Mouse (Mus musculus) kidney, adult 9 months (tissue): ENCODE data around the gene Gm20538.

Source experiments
- DNase-seq: peaks from one replicate; pipeline ENCODE4 v3.0.0; 2022

Gene Gm20538

GRCm38 (mm10) chr19:44552731-44553130 lies at the start of gene Gm20538:
Gm20538 (minus strand) TSS chr19:44552831.
- no peak for DNase-seq

DNA sequence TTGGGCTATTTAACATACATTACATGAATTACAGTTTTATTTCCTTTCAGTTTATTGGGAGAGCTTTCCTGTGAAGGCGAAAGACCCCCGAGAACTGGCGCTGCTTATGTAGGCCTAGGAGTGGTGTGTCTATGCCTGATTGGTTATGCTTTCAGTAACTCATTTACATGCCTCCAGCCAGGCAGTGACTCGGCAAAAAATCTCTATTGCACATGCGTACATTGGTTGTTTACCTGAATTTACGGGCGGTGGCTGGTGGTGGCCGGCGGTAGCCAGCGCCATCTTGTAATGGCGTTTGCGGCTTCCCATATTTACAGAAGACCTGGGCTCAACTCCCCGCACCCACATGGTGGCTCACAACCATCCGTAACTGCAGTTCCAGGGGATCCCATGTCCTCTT lies 41.5 kb upstream of the Gm20538 start:
- no peak for DNase-seq

DNA sequence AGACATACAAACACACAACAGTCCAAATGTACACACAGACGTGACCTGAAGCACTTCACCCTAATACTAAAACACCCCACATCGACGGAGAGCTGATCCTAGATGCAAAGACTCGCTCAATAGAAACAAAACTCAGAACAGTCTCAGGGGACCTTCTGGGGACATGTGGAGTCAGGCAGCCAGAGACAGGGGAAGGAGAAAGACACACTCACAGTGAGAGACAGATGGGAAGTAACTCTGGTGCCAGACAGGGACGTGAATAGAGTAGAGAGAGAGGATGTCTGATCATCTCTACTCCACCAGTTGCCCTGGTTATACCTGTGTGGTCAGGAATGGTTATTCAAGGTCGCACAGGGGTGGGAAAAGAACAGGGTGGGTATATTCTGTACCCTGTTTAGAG lies 39.0 kb upstream of the Gm20538 start:
- no peak for DNase-seq

DNA sequence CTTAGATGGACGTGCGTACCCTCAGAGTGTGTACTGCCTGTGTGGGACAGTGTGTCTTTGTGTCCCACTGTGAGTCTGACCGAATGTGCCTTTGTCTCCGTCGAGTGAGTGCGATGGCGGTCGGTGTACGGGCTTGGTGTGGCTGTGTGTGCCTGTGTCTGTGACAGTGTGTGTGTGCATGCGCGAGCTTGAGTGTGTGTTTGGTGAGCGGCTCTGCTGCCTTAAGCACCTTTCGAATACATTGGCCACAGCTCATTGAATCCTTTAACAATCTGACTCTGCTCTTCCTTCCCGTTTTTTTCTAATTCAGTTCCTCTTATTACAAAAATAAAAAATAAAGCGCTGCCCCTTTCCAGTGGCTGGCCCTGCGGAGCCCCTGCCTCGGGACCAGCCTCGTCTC lies 38.4 kb upstream of the Gm20538 start:
- no peak for DNase-seq

- DNase-seq, result no peak
These were observed 37.1 kb upstream of the Gm20538 start for GRCm38 (mm10) chr19:44589591-44590223.

GRCm38 (mm10) chr19:44588036-44588435 lies 35.4 kb upstream of the Gm20538 start:
- no peak for DNase-seq

DNA sequence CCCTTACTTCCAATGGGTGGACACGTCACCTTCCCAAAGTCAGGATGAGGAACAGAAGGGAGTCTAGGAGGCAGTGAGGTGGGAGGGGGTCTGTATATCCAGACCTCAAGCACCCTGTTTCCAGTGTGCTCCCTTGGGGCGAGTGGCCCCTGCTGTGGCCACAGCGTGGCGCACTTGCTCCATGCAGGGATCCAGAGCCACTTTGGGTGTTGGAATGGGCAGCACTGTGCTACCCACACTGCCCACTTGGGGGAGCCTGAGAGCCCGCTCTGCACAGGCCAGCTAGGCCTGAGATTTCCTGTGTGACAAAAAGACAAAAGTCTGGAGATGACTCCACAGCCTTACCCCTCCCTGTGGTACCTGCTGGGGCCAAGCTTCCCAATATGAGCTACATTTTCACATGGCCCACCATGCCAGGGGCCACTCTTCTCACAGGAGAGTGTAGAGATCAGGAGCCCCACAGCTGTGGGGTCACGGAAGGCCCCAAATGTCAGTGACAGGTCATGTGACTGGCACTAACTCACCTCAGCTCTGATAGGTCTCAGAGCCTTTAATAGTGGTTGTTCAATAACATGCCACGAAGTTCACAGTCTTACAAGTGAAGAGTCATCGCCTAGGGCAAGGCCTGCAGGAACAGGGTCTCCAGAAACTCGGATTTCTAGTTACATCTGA lies 30.1 kb upstream of the Gm20538 start:
- peak; percentile 95 for DNase-seq

- no peak for DNase-seq
These were observed 29.5 kb upstream of the Gm20538 start for GRCm38 (mm10) chr19:44582103-44582502.

DNA sequence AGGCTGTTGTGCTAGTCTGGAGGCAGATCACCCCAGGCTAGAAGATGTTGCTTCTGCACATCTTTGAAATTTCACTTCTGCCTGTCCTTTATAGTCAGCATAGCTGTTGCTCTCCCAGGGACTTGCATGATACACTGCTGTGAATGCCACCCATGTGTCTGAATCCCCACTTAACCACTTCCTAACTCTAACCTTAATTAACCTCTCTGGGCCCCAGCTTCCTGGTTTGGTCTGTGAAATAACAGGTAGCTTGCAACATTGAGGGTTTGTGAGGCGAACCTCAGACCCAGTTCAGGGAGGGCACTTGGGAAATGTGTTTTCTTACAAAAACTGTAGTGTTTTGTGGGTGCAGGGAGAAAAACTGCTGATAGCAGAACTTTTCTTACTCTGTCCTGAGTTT lies 25.4 kb upstream of the Gm20538 start:
- DNase-seq, result no peak

GRCm38 (mm10) chr19:44576275-44576674 lies 23.6 kb upstream of the Gm20538 start:
- DNase-seq, result no peak

DNA sequence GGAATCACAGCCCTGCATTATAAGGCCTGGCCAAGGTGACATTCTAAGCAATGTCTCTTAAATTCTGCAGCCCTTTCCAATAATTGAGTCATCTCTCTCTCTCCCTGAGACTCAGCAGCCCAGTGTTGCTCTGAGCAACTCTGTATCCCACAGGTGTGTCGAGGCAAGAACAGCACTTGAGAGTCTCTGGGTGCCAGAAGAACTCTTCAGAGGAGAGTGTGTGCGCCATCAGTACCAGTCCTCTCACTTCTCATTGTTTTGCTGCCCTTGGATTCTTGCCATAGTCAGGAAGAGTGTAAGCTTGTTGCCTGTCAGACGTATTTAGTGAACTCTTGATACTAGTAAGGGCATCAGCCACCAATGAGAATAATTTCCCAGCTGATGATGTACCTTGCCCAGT lies 15.1 kb upstream of the Gm20538 start:
- DNase-seq, result peak; percentile 40

GRCm38 (mm10) chr19:44564006-44564405 lies 11.4 kb upstream of the Gm20538 start:
- DNase-seq, result no peak

- peak; percentile 98 for DNase-seq
These were observed 10.1 kb upstream of the Gm20538 start, which contains the start of gene Hif1an for GRCm38 (mm10) chr19:44562652-44563206. Hif1an (plus strand) TSS chr19:44562850.

DNA sequence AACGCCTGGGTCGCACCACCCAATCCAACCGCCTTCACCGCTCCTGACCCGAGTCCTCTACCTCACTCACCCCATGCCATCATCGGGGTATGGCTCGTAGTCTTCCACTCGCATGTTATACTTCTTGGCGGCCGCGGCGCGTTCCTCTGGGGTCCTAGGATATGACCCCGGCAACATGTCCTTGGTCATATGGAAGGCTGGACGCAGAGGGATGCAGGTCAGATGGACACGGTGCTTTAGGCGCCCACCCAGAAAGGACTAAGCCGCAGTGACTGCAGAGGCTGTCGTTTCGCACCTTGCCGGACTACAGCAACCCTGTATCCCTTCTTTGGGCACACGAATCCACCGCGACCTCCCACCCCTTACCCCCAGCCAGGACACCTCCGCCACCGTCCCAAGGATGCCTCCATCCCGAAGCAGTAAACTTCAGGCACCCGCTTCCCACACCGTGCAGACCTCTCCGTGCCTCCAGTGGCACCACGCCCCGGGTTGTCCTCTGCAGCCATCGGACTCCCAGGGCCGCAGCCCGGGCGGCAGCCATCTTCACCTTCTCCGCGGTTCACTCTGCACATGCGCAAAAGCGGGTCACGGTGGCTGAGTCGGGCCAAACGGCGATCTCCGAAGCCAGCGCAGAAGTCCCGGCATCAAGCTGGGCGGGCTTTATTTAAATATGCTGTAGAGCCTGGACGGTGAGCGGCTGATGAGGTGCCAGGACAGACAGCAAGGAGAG lies 2.4 kb upstream of the Gm20538 start, which contains the start of gene Ndufb8:
Gene Ndufb8 (minus strand): TSS at position 580 of the 730 bp plus-strand sequence.
- DNase-seq, result peak; percentile 96

GRCm38 (mm10) chr19:44554490-44554860 lies 1.8 kb upstream of the Gm20538 start:
- peak; percentile 17 for DNase-seq

DNA sequence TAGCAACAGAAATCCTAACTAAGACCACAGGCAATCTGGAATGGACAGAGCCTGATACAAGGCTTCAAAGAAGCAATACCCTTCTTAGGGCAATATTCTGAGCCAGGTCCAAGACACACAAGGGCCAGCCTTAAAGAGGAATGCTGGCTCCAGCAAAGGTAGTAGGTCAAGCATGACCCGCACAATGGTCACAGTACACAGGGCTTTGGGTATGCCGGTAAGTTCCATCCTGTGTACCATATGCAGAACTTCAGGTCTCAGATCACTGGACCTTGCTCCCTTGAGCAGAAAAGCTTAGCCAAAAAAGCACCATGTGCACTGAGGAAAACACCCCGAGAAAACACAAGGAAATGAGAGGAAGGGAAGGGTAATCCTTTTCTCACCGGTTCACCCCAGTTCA lies 655 bp upstream of the Gm20538 start:
- peak; percentile 59 for DNase-seq

GRCm38 (mm10) chr19:44545321-44546041 lies 7.2 kb downstream of the Gm20538 start, which contains the start of gene Sec31b:
Sec31b (minus strand) TSS chr19:44545864.
- DNase-seq, result peak; percentile 72

DNA sequence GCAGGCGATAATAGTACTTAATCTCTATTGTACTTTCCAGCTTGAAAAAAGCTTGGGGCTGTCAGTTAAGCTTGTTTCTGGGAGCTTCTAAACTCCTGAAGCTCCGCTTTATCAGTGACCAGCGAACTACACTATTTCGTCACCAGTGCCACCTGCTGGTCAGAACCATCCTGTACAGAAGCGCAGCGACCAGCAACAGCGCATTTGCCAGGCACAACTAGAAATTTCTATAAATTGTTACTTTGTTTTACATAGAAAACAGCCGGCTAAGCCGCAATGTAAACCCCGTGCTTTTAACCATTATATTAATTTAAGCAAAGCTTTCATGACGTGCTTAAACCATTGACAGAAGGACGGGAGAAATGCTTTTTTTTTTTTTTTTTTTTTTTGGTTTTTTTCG lies 7.9 kb downstream of the Gm20538 start:
- DNase-seq, result peak; percentile 79

DNA sequence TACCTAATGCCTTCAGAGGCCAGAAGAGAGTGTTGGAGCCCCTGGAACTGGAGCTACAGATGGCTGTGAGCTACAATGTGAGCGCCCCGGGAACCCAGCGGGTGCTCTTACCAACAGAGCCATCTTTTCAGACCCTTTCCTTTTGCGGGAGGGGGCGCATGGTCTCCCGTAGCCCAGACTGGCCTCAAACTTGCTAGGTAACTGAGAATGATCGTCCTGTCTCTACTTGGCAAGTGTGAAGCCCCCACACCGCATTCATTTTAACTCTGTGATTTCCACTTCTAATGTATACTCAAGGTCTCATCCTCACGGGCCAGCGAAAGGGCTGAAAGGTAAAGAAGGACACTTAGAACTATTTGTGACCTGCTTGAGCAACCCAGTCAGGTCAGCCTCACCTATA lies 8.3 kb downstream of the Gm20538 start:
- DNase-seq, result no peak

GRCm38 (mm10) chr19:44542694-44543178 lies 9.9 kb downstream of the Gm20538 start:
- no peak for DNase-seq

- no peak for DNase-seq
These were observed 15.2 kb downstream of the Gm20538 start for GRCm38 (mm10) chr19:44537416-44537815.

DNA sequence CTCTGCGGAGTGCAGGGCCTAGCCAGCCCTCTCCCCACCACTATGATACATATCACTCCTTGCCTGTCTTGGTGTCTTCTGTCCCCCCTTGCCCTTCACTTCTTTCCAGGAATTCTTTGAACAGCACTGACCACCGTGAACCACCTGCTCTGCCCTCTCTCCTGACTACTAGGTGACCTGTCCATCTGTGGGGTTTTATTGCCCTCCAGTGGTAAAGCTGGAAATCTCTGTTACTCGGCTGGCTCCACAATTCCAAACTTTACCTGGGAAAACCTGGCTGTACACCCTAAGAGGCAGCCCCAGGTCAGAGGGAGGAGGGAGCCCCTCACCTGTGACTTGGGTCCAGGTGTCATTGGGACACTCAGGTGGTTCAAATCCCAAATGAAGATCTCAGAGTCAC lies 17.3 kb downstream of the Gm20538 start:
- peak; percentile 29 for DNase-seq

DNA sequence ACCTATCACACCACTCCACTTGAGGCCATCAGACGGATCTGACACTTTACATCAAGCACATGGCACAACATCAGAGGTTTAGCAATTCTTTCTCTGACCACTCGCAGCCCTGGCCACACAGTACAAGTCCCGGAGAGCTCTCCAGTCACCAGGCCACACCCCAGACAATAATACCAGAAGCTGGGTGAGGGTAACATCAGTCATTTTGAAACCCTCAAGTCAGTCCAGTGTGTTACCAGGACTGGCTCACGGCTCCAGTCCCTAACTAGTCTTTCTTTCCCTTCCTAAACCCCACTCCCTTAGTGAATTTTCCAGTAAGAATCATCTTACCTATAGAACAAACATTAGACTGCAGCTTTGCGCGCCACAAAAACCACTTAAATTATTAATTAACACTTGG lies 22.6 kb downstream of the Gm20538 start:
- no peak for DNase-seq
